ENCODE assay signal across 16 mouse cellular contexts in genomic region chr5:98476539-98476938, GRCm38 (mm10).
"Had no signal": no experiment of that assay in that cellular context is flagged by ENCODE, and none has a peak within 500 bp of the region (broad histone marks: within the 10 kb centered on the region; RNA-seq: fewer than 3 reads in every experiment).

No protein-coding gene starts in this region.

- H3K27me3 ChIP-seq: liver, embryonic 15.5 days; megakaryocyte, embryonic 14.5 days; midbrain, embryonic 15.5 days; neural tube, embryonic 12.5 days had no signal

- H3K27ac ChIP-seq: layer of hippocampus, adult 2 months; limb, embryonic 10.5 days; liver, embryonic 15.5 days; macrophage; midbrain, embryonic 15.5 days; neural tube, embryonic 12.5 days had no signal

- ATAC-seq: midbrain, embryonic 15.5 days had no signal

- H3K9ac ChIP-seq: liver, embryonic 15.5 days; midbrain, embryonic 15.5 days; neural tube, embryonic 12.5 days had no signal

- H3K36me3 ChIP-seq: limb, embryonic 10.5 days; liver, embryonic 15.5 days; midbrain, embryonic 15.5 days; neural tube, embryonic 12.5 days had no signal

- H3K9me3 ChIP-seq: limb, embryonic 10.5 days; liver, embryonic 15.5 days; midbrain, embryonic 15.5 days; neural tube, embryonic 12.5 days had no signal

- H3K4me3 ChIP-seq: layer of hippocampus, adult 2 months; limb, embryonic 10.5 days; liver, embryonic 15.5 days; megakaryocyte, embryonic 14.5 days; midbrain, embryonic 15.5 days; neural tube, embryonic 12.5 days had no signal

- DNase-seq: kidney, adult 18-20 months; kidney, postnatal 10 days; retina, postnatal 1 day; right cerebral cortex, postnatal 4 days; spleen, adult 18-20 months; thymus, adult 18-20 months; thymus, postnatal 14 days had no signal

- H3K4me1 ChIP-seq: limb, embryonic 10.5 days; liver, embryonic 15.5 days; megakaryocyte, embryonic 14.5 days; midbrain, embryonic 15.5 days; neural tube, embryonic 12.5 days had no signal

- H3K4me2 ChIP-seq: liver, embryonic 11.5 days; liver, embryonic 15.5 days; midbrain, embryonic 11.5 days; midbrain, embryonic 15.5 days; neural tube, embryonic 12.5 days had no signal
